Mouse (Mus musculus) heart, postnatal 0 days (tissue): ENCODE data around the gene Rln3. TPM values are rescaled to one million over a fixed set of nuclear protein-coding genes. Genes with fewer than 3 reads are reported as not detected.
A peak's percentile ranks its signal among the peaks of the same experiment; 100 is the strongest.

Experiments used
- ATAC-seq: fragments of 200-750 bp; cut with Nextera tagmentation; 2 replicates; pipeline ENCODE4 v1.8.0; 2017; ENCODE audit warnings: low read depth, moderate number of reproducible peaks, moderate library complexity; ENCODE audit not compliant: insufficient read depth
- DNase-seq: peaks from one replicate; pipeline ENCODE4 v3.0.0-alpha.2; 2016; ENCODE audit warnings: low spot score
- H3K27ac ChIP-seq: fragments of 300-500 bp; sonication (generic); 2 replicates; pipeline ENCODE4 v1.5.1; 2014; ENCODE audit warnings: low read depth, mild to moderate bottlenecking
- H3K27me3 ChIP-seq: fragments of 300-500 bp; sonication (generic); 2 replicates; pipeline ENCODE4 v1.6.1; 2014; ENCODE audit warnings: low read length, mixed read lengths; ENCODE audit not compliant: control insufficient read depth, insufficient read depth
- H3K36me3 ChIP-seq: fragments of 300-500 bp; sonication (generic); replicated peaks from 2 replicates; pipeline ENCODE4 v1.6.1; 2014; ENCODE audit warnings: low read length, mixed read lengths; ENCODE audit not compliant: control insufficient read depth, insufficient read depth
- H3K4me1 ChIP-seq: fragments of 300-500 bp; sonication (generic); 2 replicates; pipeline ENCODE4 v1.6.1; 2014; ENCODE audit warnings: antibody characterized with exemption; ENCODE audit not compliant: control insufficient read depth, insufficient read depth
- H3K4me2 ChIP-seq: fragments of 300-500 bp; sonication (generic); 2 replicates; pipeline ENCODE4 v1.6.1; 2014; ENCODE audit warnings: low read depth, mild to moderate bottlenecking, low read length, moderate library complexity
- H3K4me3 ChIP-seq: fragments of 300-500 bp; sonication (generic); 2 replicates; pipeline ENCODE4 v1.5.1; 2014; ENCODE audit warnings: low read depth, low read length
- H3K9ac ChIP-seq: fragments of 300-500 bp; sonication (generic); replicated peaks from 2 replicates; pipeline ENCODE4 v1.6.1; 2014; ENCODE audit warnings: low read depth, low read length, mixed read lengths
- H3K9me3 ChIP-seq: fragments of 300-500 bp; sonication (generic); replicated peaks from 2 replicates; pipeline ENCODE4 v1.6.1; 2016; ENCODE audit warnings: low read length; ENCODE audit not compliant: control insufficient read depth
- CTCF ChIP-seq: IDR thresholded peaks from 2 replicates; pipeline ENCODE4 v1.5.1; 2016; ENCODE audit warnings: antibody characterized with exemption, control low read depth, low read depth
- EP300 ChIP-seq: IDR thresholded peaks from 2 replicates; pipeline ENCODE4 v1.6.1; 2016; ENCODE audit warnings: antibody characterized with exemption, low read depth
- WGBS: fragments of 180-500 bp; shearing (Covaris S2); extraction: QIAGEN DNeasy Blood & Tissue Kit; methylation state at CpG from one replicate; pipeline ENCODE4 v1.1.7; 2014; 5-methylcytosine and 5-hydroxymethylcytosine counted together
- polyA plus RNA-seq: library from polyadenylated mRNA; unstranded; fragments of >200 nt; fragmentation: Nextera tagmentation; extraction: Ambion mirVana; gene quantifications from 2 replicates; pipeline ENCODE4 v1.2.1, GENCODE M21; 2015
- total RNA-seq: library from RNA; depleted of rRNA; stranded (reverse); fragments of >200 nt; gene quantifications from 2 replicates; pipeline ENCODE4 v1.2.3, GENCODE M21; 2014; ENCODE audit warnings: low replicate concordance

Gene Rln3
- total and polyA plus RNA-seq, 2 experiments from 2014 or later: not detected

DNA sequence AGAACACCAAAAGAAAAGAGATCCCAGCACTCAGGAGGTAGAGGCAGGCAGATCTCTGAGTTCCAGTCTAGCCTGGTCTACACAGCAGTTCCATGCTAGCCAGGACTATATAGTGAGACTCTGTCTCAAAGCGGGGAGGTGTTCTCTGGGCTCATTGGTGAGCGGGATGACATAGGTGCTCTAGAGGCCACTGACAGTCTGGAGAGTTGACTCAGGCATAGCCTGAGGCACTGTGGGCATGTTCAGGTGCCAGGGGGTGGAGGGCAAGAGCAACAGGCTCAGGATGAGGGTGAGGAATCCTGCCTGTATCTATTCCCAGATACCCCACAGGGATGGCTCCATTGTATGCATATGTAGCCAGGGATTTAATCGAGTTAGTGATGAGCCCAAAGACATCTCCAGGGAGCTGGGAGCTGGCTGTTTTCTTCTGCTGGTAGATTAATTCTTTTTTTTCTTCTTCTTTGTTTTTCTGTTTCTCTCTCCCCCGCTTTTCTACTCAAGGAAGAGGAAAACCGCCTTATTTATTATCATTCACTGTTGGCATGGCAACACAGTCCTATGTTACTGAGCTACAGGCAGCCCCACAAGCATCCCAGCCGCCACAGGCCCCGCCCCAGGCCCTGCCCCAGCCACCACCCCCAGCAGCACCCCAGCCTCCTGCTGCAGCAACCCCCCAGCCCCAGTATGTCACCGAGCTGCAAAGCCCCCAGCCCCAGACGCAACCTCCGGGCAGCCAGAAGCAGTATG, 28.6 kb upstream of the Rln3 start:
- H3K9ac ChIP-seq: no peak overlapping the region
- WGBS: 69% methylated on average over 9 of the region's 10 CpGs
- H3K27me3 ChIP-seq: no peaks in the 10 kb centered on the region
- no peak overlapping the region for H3K4me2 ChIP-seq
- DNase-seq: no peak
- no peak for ATAC-seq
- H3K4me1 ChIP-seq: peaks cover 35% of the 10 kb centered on the region
- H3K36me3 ChIP-seq: no peaks in the 10 kb centered on the region; the same call in 1 of the 2 replicates
- no peak overlapping the region for H3K4me3 ChIP-seq
- H3K27ac ChIP-seq: no peak overlapping the region
- TF ChIP-seq EP300 (no peak), CTCF (no peak)
- H3K9me3 ChIP-seq: no peaks in the 10 kb centered on the region

DNA sequence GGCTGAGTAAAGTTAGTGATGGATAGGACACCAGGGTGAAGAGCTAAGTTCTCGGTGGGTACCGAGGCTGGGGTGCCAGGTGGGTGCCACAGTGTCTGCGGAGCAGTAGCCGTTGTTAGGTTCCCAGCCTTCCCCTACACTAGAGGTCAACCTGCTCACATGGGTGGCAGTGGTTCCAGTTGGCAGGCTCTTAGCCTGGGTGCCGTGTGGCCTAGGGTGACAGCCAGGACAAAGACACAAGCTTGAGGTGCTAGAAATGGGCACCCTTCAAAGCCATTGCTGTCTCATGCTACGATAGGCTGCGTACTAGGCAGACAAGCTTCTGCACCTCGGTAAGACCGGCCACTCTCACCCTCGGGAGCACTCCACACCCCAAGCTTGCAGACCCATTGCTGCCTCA, 27.5 kb upstream of the Rln3 start:
- H3K9me3 ChIP-seq: no peaks in the 10 kb centered on the region
- H3K27ac ChIP-seq: no peak overlapping the region
- no peak overlapping the region for H3K4me3 ChIP-seq
- no peak overlapping the region for H3K9ac ChIP-seq
- TF ChIP-seq EP300 (no peak), CTCF (no peak)
- no peak overlapping the region for H3K4me2 ChIP-seq
- H3K27me3 ChIP-seq: no peaks in the 10 kb centered on the region
- no peaks in the 10 kb centered on the region; the same call in 1 of the 2 replicates for H3K36me3 ChIP-seq
- WGBS: 87% methylated on average over 10 of the region's 10 CpGs
- H3K4me1 ChIP-seq: peaks cover 44% of the 10 kb centered on the region
- ATAC-seq: no peak
- DNase-seq: no peak

DNA sequence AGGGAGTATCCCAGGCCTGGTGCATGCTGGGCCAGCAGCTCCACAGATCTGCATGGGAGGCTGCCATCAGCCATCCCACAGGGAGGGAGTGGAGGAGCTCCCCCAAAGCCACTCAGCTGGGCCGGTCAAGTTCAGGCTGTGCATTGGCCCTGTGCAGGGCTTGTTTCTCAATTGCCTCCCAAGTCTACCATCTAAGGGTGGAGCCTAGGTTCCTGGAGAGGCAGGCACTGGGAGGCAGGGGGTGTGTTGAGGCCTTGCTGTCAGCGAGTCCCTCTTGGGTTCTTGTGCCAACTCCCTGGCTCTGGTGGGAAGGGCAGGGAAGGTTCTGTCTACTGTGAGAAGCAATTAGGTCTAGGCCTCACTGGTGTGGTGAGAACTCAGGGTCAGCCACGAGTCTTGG, 27.1 kb upstream of the Rln3 start:
- DNase-seq: no peak
- Histone ChIP-seq H3K9ac (no peak overlapping the region), H3K4me1 (peaks cover 44% of the 10 kb centered on the region)

DNA sequence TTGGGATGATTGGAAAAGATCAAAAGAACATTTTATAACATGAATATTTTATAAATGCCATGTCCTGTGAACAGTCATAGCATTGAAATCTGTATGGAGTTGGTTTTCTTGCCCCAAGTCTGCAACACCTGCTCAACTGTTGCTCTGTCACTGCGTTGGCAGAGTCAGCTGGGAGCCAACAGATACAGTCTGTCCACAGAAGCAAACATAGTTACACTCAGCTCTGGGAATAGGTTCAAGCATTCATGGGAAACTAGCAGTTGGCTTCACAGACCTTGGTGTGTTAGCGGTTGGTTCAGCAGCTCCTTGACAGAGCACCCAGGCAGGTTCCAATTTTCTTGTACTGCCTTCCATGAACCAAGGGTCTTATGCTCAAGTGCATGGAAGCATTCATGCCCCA, 25.9 kb upstream of the Rln3 start:
- WGBS: 35% methylated on average over 2 of the region's 2 CpGs
- Histone ChIP-seq H3K4me1 (peaks cover 44% of the 10 kb centered on the region), H3K27ac (no peak overlapping the region), H3K4me2 (no peak overlapping the region), H3K9ac (no peak overlapping the region), H3K27me3 (no peaks in the 10 kb centered on the region), H3K36me3 (no peaks in the 10 kb centered on the region; the same call in 1 of the 2 replicates), H3K4me3 (no peak overlapping the region), H3K9me3 (no peaks in the 10 kb centered on the region)
- ATAC-seq: no peak
- TF ChIP-seq EP300: no peak
- TF ChIP-seq CTCF: no peak
- peak; percentile 37 for DNase-seq

More for the DNA sequence above, 27.1 kb upstream of the Rln3 start:
- Histone ChIP-seq H3K4me3 (no peak overlapping the region), H3K27ac (no peak overlapping the region), H3K36me3 (no peaks in the 10 kb centered on the region; the same call in 1 of the 2 replicates), H3K4me2 (no peak overlapping the region), H3K27me3 (no peaks in the 10 kb centered on the region), H3K9me3 (no peaks in the 10 kb centered on the region)
- TF ChIP-seq CTCF (no peak), EP300 (no peak)
- ATAC-seq: no peak
- 40% methylated on average over 3 of the region's 3 CpGs for WGBS

DNA sequence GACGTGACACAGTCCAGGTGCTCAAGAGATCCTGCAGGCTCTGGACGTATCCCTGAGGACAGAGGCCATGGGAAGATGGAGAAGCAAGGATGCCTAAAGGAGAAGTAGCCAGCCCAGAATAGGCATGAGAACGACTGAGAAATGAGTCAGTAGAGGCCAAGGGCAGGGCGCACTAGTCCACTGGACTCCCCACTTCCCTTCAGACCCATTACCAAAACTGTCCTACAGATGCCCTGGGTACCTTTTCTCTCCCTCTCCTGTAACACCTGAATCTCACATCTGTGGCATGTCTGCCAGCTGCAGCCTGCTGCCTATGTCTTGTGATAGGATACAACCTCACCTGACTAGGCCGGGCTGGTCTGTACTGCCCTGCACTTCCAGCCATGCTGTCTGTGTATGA, 25.4 kb upstream of the Rln3 start:
- Histone ChIP-seq H3K27ac (no peak overlapping the region), H3K4me1 (peaks cover 44% of the 10 kb centered on the region), H3K27me3 (no peaks in the 10 kb centered on the region), H3K4me2 (no peak overlapping the region), H3K4me3 (no peak overlapping the region), H3K9me3 (no peaks in the 10 kb centered on the region), H3K9ac (no peak overlapping the region), H3K36me3 (no peaks in the 10 kb centered on the region; the same call in 1 of the 2 replicates)
- 73% methylated on average over 5 of the region's 5 CpGs for WGBS
- TF ChIP-seq EP300 (no peak), CTCF (no peak)
- no peak for DNase-seq
- no peak for ATAC-seq

DNA sequence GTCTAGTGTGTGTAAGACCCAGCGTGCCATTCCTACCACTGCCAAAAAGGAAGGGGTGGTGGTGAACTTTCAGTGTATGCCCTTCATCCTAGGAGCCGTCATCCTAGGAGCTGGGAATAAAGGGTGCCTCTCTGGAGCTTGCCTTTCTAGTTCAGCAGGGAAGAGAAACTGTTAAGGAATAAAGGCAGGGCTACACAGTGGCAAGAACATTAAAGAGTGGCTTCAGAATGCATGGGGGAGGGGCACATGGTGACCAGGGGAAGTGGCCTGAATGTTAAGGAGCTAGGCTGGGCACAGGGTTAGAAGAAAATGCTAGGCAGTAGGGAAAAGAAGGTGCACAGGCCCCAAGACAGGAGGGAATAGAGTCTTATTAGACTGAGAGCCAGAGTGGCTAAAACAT, 24.9 kb upstream of the Rln3 start:
- Histone ChIP-seq H3K36me3 (no peaks in the 10 kb centered on the region), H3K4me2 (no peak overlapping the region), H3K4me1 (peaks cover 44% of the 10 kb centered on the region), H3K4me3 (no peak overlapping the region), H3K27me3 (no peaks in the 10 kb centered on the region), H3K9ac (no peak overlapping the region), H3K9me3 (no peaks in the 10 kb centered on the region), H3K27ac (no peak overlapping the region)
- TF ChIP-seq EP300: no peak
- no peak for TF ChIP-seq CTCF
- 68% methylated on average over 2 of the region's 2 CpGs for WGBS
- no peak for ATAC-seq
- no peak for DNase-seq
